21 mouse cellular contexts compared by ENCODE assay signal in the genomic region with DNA sequence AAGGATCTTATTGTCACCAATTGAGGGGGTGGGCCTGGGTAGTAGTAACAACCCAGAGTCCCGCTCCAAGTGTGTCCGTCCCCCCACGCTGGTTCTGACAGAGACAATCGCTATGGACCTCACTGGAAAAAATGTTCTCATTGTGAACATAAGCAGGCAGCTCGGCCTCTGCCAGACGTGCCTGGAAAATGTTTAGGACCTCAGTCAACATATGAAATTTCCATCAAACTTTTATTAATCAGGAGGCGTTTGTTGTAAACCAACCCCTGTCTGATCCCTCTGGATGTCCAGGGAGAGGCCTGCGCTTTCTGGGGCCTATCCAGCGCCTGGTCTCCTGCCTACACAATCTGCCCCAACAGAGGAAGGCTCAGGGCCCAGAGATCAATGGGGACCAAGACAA. TPM values are rescaled to one million over a fixed set of nuclear protein-coding genes. Genes with fewer than 3 reads are reported as not detected.
A peak's percentile ranks its signal among the peaks of the same experiment; 100 is the strongest.
DNase-seq lines count a peak whose midpoint lies in the region; ATAC-seq and TF ChIP-seq lines count a peak whose summit lies in the region.
"Had no signal": no experiment of that assay in that cellular context is flagged by ENCODE, and none has a peak within 500 bp of the region (broad histone marks: within the 10 kb centered on the region; RNA-seq: fewer than 3 reads in every experiment).

No protein-coding gene starts in this region.

- 92% methylated on average over 9 of the region's 9 CpGs for WGBS in forebrain, embryonic 10.5 days
- 86% methylated on average over 9 of the region's 9 CpGs for WGBS in forebrain, embryonic 16.5 days
- WGBS in intestine, embryonic 14.5 days: 49% methylated on average over 9 of the region's 9 CpGs
- 71% methylated on average over 9 of the region's 9 CpGs for WGBS in intestine, postnatal 0 days
- WGBS in neural tube, embryonic 13.5 days: 88% methylated on average over 9 of the region's 9 CpGs
- WGBS in neural tube, embryonic 15.5 days: 86% methylated on average over 9 of the region's 9 CpGs

- DNase-seq in forebrain, embryonic 10.5 days (ENCODE audit: extremely low spot score, low spot score): no peak
- no peak for DNase-seq in intestine, embryonic 14.5 days (ENCODE audit: low spot score)
- DNase-seq in spleen, postnatal 4 days (ENCODE audit: low spot score in 2 of 2): no peak
- no peak for DNase-seq in urinary bladder, adult 2 months (ENCODE audit: low spot score)
- DNase-seq: adrenal gland, postnatal 14 days; cerebellum, adult 8-10 months; forebrain, postnatal 0 days; right cerebral cortex, postnatal 14 days; thymus, postnatal 36 days had no signal

- H3K27ac ChIP-seq in forebrain, embryonic 10.5 days: peak overlapping the region; percentile 48
- no peak overlapping the region for H3K27ac ChIP-seq in forebrain, embryonic 16.5 days (ENCODE audit: low read length)
- H3K27ac ChIP-seq in intestine, embryonic 14.5 days (ENCODE audit: low read depth): peak overlapping the region; percentile 57
- H3K27ac ChIP-seq in intestine, postnatal 0 days (ENCODE audit: low read depth, low read length): no peak overlapping the region
- no peak overlapping the region for H3K27ac ChIP-seq in neural tube, embryonic 13.5 days (replicated peaks)
- no peak overlapping the region for H3K27ac ChIP-seq in neural tube, embryonic 15.5 days (replicated peaks)
- H3K27ac ChIP-seq: hindbrain, embryonic 15.5 days; kidney, postnatal 0 days; layer of hippocampus, adult 2 months; macrophage; midbrain, embryonic 13.5 days had no signal

- no peak for ATAC-seq in forebrain, embryonic 16.5 days
- ATAC-seq in intestine, embryonic 14.5 days (replicated peaks; ENCODE audit: low FRiP score, low TSS enrichment, low read depth): no peak
- no peak for ATAC-seq in intestine, postnatal 0 days
- no peak for ATAC-seq in neural tube, embryonic 13.5 days (ENCODE audit: low read depth)
- ATAC-seq in neural tube, embryonic 15.5 days (ENCODE audit: low FRiP score): no peak
- ATAC-seq: forebrain, postnatal 0 days; midbrain, embryonic 13.5 days had no signal

- no peak overlapping the region for H3K9ac ChIP-seq in forebrain, embryonic 16.5 days (replicated peaks; ENCODE audit: low read depth, low read length)
- H3K9ac ChIP-seq in intestine, embryonic 14.5 days (ENCODE audit: low read length): no peak overlapping the region
- H3K9ac ChIP-seq in intestine, postnatal 0 days (ENCODE audit: low read depth, low read length): no peak overlapping the region
- 0 out of 2 replicates have a peak overlapping the region, but pooled peaks have one; percentile 22 for H3K9ac ChIP-seq in neural tube, embryonic 13.5 days
- no peak overlapping the region for H3K9ac ChIP-seq in neural tube, embryonic 15.5 days (replicated peaks)
- H3K9ac ChIP-seq: forebrain, postnatal 0 days; hindbrain, embryonic 15.5 days; midbrain, embryonic 13.5 days had no signal

- H3K4me3 ChIP-seq in forebrain, embryonic 10.5 days: no peak overlapping the region
- no peak overlapping the region for H3K4me3 ChIP-seq in forebrain, embryonic 16.5 days (replicated peaks; ENCODE audit: low read length)
- H3K4me3 ChIP-seq in intestine, embryonic 14.5 days (ENCODE audit: low read depth, low read length): no peak overlapping the region
- no peak overlapping the region for H3K4me3 ChIP-seq in intestine, postnatal 0 days (ENCODE audit: low read depth, low read length)
- H3K4me3 ChIP-seq in neural tube, embryonic 13.5 days: no peak overlapping the region
- no peak overlapping the region for H3K4me3 ChIP-seq in neural tube, embryonic 15.5 days (replicated peaks)
- H3K4me3 ChIP-seq: erythroblast, embryonic 14.5 days; heart, embryonic 10.5 days; hindbrain, embryonic 15.5 days; layer of hippocampus, adult 2 months; midbrain, embryonic 13.5 days had no signal

- no peak for TF ChIP-seq CTCF in intestine, postnatal 0 days (IDR thresholded peaks at IDR 0.05; ENCODE audit: low read depth)

- H3K36me3 ChIP-seq in forebrain, embryonic 10.5 days (replicated peaks): no peaks in the 10 kb centered on the region
- no peaks in the 10 kb centered on the region for H3K36me3 ChIP-seq in forebrain, embryonic 16.5 days (ENCODE audit: control insufficient read depth, insufficient read depth)
- H3K36me3 ChIP-seq in intestine, embryonic 14.5 days (ENCODE audit: control insufficient read depth, insufficient read depth, low read length): no peaks in the 10 kb centered on the region
- no peaks in the 10 kb centered on the region for H3K36me3 ChIP-seq in intestine, postnatal 0 days (ENCODE audit: control insufficient read depth, insufficient read depth)
- H3K36me3 ChIP-seq in neural tube, embryonic 13.5 days: no peaks in the 10 kb centered on the region
- no peaks in the 10 kb centered on the region for H3K36me3 ChIP-seq in neural tube, embryonic 15.5 days
- H3K36me3 ChIP-seq: heart, embryonic 10.5 days; hindbrain, embryonic 15.5 days; midbrain, embryonic 13.5 days had no signal

- no peaks in the 10 kb centered on the region for H3K27me3 ChIP-seq in forebrain, embryonic 10.5 days (ENCODE audit: poor library complexity, severe bottlenecking)
- H3K27me3 ChIP-seq in forebrain, embryonic 16.5 days (replicated peaks; ENCODE audit: control insufficient read depth, insufficient read depth, low read length): no peaks in the 10 kb centered on the region
- no peaks in the 10 kb centered on the region for H3K27me3 ChIP-seq in intestine, embryonic 14.5 days (replicated peaks; ENCODE audit: control insufficient read depth, insufficient read depth, low read length)
- H3K27me3 ChIP-seq in intestine, postnatal 0 days (replicated peaks; ENCODE audit: control insufficient read depth, insufficient read depth, low read length): no peaks in the 10 kb centered on the region
- no peaks in the 10 kb centered on the region for H3K27me3 ChIP-seq in neural tube, embryonic 13.5 days
- H3K27me3 ChIP-seq in neural tube, embryonic 15.5 days (replicated peaks): no peaks in the 10 kb centered on the region
- H3K27me3 ChIP-seq: hindbrain, embryonic 15.5 days had no signal

- peaks cover 22% of the 10 kb centered on the region for H3K4me1 ChIP-seq in forebrain, embryonic 10.5 days
- H3K4me1 ChIP-seq in forebrain, embryonic 16.5 days (replicated peaks; ENCODE audit: control insufficient read depth, insufficient read depth, low read length): peaks cover 9% of the 10 kb centered on the region
- H3K4me1 ChIP-seq in intestine, embryonic 14.5 days (replicated peaks; ENCODE audit: control insufficient read depth, insufficient read depth, low read length): peaks cover 14% of the 10 kb centered on the region
- no peaks in the 10 kb centered on the region for H3K4me1 ChIP-seq in intestine, postnatal 0 days (replicated peaks; ENCODE audit: control insufficient read depth, insufficient read depth, low read length)
- peaks cover 26% of the 10 kb centered on the region for H3K4me1 ChIP-seq in neural tube, embryonic 13.5 days (replicated peaks)
- H3K4me1 ChIP-seq in neural tube, embryonic 15.5 days: peaks cover 12% of the 10 kb centered on the region

- H3K4me2 ChIP-seq in forebrain, embryonic 16.5 days (ENCODE audit: low read length): no peak overlapping the region
- no peak overlapping the region for H3K4me2 ChIP-seq in intestine, embryonic 14.5 days (ENCODE audit: low read length)
- no peak overlapping the region for H3K4me2 ChIP-seq in intestine, postnatal 0 days (replicated peaks; ENCODE audit: low read depth)
- H3K4me2 ChIP-seq in neural tube, embryonic 13.5 days: no peak overlapping the region
- H3K4me2 ChIP-seq in neural tube, embryonic 15.5 days: no peak overlapping the region
- H3K4me2 ChIP-seq: hindbrain, embryonic 15.5 days; midbrain, embryonic 13.5 days had no signal

- H3K9me3 ChIP-seq in forebrain, embryonic 10.5 days: no peaks in the 10 kb centered on the region
- no peaks in the 10 kb centered on the region for H3K9me3 ChIP-seq in forebrain, embryonic 16.5 days (ENCODE audit: control insufficient read depth, low read length)
- H3K9me3 ChIP-seq in intestine, embryonic 14.5 days (ENCODE audit: control insufficient read depth, low read length): no peaks in the 10 kb centered on the region
- H3K9me3 ChIP-seq in intestine, postnatal 0 days (ENCODE audit: control insufficient read depth): no peaks in the 10 kb centered on the region
- no peaks in the 10 kb centered on the region for H3K9me3 ChIP-seq in neural tube, embryonic 13.5 days
- H3K9me3 ChIP-seq in neural tube, embryonic 15.5 days (replicated peaks): no peaks in the 10 kb centered on the region
- H3K9me3 ChIP-seq: heart, embryonic 10.5 days; hindbrain, embryonic 15.5 days; midbrain, embryonic 13.5 days had no signal

RNA-seq across cellular contexts. Expression of a gene that starts 11.4 kb away (rescaled TPM):
- polyA plus RNA-seq in forebrain, embryonic 10.5 days (2016; fragmentation: Nextera tagmentation; extraction: Ambion mirVana): not detected in 2 replicates
- polyA plus RNA-seq in forebrain, embryonic 16.5 days (2015; fragmentation: Nextera tagmentation; extraction: Ambion mirVana): not detected in 2 replicates
- polyA plus RNA-seq in intestine, embryonic 14.5 days (2014; fragmentation: Nextera tagmentation; extraction: Ambion mirVana): not detected in 2 replicates
- not detected in 2 replicates for polyA plus RNA-seq in intestine, postnatal 0 days (2015; fragmentation: Nextera tagmentation; extraction: Ambion mirVana)
- not detected in 2 replicates for polyA plus RNA-seq in neural tube, embryonic 13.5 days (2015; fragmentation: Nextera tagmentation; extraction: Ambion mirVana)
- polyA plus RNA-seq in neural tube, embryonic 15.5 days (2015; fragmentation: Nextera tagmentation; extraction: Ambion mirVana): not detected in 2 replicates
- polyA plus RNA-seq in urinary bladder, adult 2 months (2012; rRNA removed): 0.06 and 0.24 TPM in 2 replicates
- polyA plus RNA-seq: erythroblast, embryonic 14.5 days; heart, embryonic 10.5 days; hindbrain, embryonic 15.5 days; kidney, postnatal 0 days; liver, adult 2 months; midbrain, embryonic 13.5 days had no signal

RNA-seq across cellular contexts. Expression of a gene that starts 57.3 kb away (rescaled TPM):
- 9.9 and 10.9 TPM in 2 replicates for polyA plus RNA-seq in forebrain, embryonic 10.5 days (2016; fragmentation: Nextera tagmentation; extraction: Ambion mirVana)
- polyA plus RNA-seq in forebrain, embryonic 16.5 days (2015; fragmentation: Nextera tagmentation; extraction: Ambion mirVana): 1.5 and 1.6 TPM in 2 replicates
- polyA plus RNA-seq in intestine, embryonic 14.5 days (2014; fragmentation: Nextera tagmentation; extraction: Ambion mirVana): 2.5 TPM in 2 replicates
- 2.2 and 2.4 TPM in 2 replicates for polyA plus RNA-seq in intestine, postnatal 0 days (2015; fragmentation: Nextera tagmentation; extraction: Ambion mirVana)
- 3.6 and 3.8 TPM in 2 replicates for polyA plus RNA-seq in neural tube, embryonic 13.5 days (2015; fragmentation: Nextera tagmentation; extraction: Ambion mirVana)
- polyA plus RNA-seq in neural tube, embryonic 15.5 days (2015; fragmentation: Nextera tagmentation; extraction: Ambion mirVana): 2.6 and 3.0 TPM in 2 replicates
- 11.6 and 11.7 TPM in 2 replicates for polyA plus RNA-seq in urinary bladder, adult 2 months (2012; rRNA removed)
- polyA plus RNA-seq: erythroblast, embryonic 14.5 days had no signal

Comparison
In these comparisons a context has a peak if more than half of its experiments do, and no peak if none do; other contexts are left out.
1. H3K27ac ChIP-seq: peak in forebrain, embryonic 10.5 days (single experiment) and intestine, embryonic 14.5 days (single experiment); none in forebrain, embryonic 16.5 days (single experiment), intestine, postnatal 0 days (single experiment), neural tube, embryonic 13.5 days (single experiment) and neural tube, embryonic 15.5 days (single experiment).